Mouse (Mus musculus): Measurements from ENCODE around the gene Dnajc1.

- TF ChIP-seq CHD2 (IDR thresholded peaks at IDR 0.05; ENCODE audit: low read depth, low read length) = no peak
- no peak for TF ChIP-seq ZC3H11A (IDR thresholded peaks at IDR 0.05; ENCODE audit: borderline replicate concordance, low read depth, low read length)
- TF ChIP-seq ZNF384 (IDR thresholded peaks at IDR 0.05; ENCODE audit: low read depth, low read length) = no peak
- TF ChIP-seq HCFC1 (IDR thresholded peaks at IDR 0.05; ENCODE audit: borderline replicate concordance, insufficient read depth, low read length) = no peak
- no peak for TF ChIP-seq MAFK (IDR thresholded peaks at IDR 0.05; ENCODE audit: insufficient read depth, low read depth, low read length)
Measured at GRCm38 (mm10) chr2:18381662-18382061, 11.0 kb downstream of the Dnajc1 start.

Data from ES-E14 (cell line).